Mouse (Mus musculus): Measurements from ENCODE around the gene Ces1a. TPM values are rescaled to one million over a fixed set of nuclear protein-coding genes. Genes with fewer than 3 reads are reported as not detected.

Gene Ces1a
- polyA plus RNA-seq (2015; fragmentation: Nextera tagmentation; extraction: Ambion mirVana), result not detected in 2 replicates

GRCm38 (mm10) chr8:93048092-93048491 is at the start of gene Ces1a:
TSS of gene Ces1a (minus strand) at chr8:93048192.

GRCm38 (mm10) chr8:93079887-93080286 is 31.9 kb upstream of the Ces1a start, which contains the start of gene Ces1b:
TSS of gene Ces1b (minus strand) at chr8:93080017.

Other genes with a start within 250 kb of the Ces1a start
- 86.3 and 134 TPM in 2 replicates for gene Mmp2, start 220.9 kb downstream of the Ces1a start, polyA plus RNA-seq (2015; fragmentation: Nextera tagmentation; extraction: Ambion mirVana)
- 9.3 and 10.1 TPM in 2 replicates for gene Lpcat2, start 192.9 kb downstream of the Ces1a start, polyA plus RNA-seq (2015; fragmentation: Nextera tagmentation; extraction: Ambion mirVana)
- 0.58 TPM in 1 of 2 replicates, not detected in the other for gene Capns2, start 146.8 kb downstream of the Ces1a start, polyA plus RNA-seq (2015; fragmentation: Nextera tagmentation; extraction: Ambion mirVana)
- 15.7 and 63.4 TPM in 2 replicates for gene Slc6a2, start 88.1 kb downstream of the Ces1a start, polyA plus RNA-seq (2015; fragmentation: Nextera tagmentation; extraction: Ambion mirVana)
- not detected in 2 replicates for gene Ces1b, start 31.8 kb upstream of the Ces1a start, polyA plus RNA-seq (2015; fragmentation: Nextera tagmentation; extraction: Ambion mirVana)
- gene Ces1c, start 83.1 kb upstream of the Ces1a start, polyA plus RNA-seq (2015; fragmentation: Nextera tagmentation; extraction: Ambion mirVana), result 3.5 and 3.6 TPM in 2 replicates
- 3.9 and 7.5 TPM in 2 replicates for gene Ces1d, start 149.6 kb upstream of the Ces1a start, polyA plus RNA-seq (2015; fragmentation: Nextera tagmentation; extraction: Ambion mirVana)
- 0.12 and 0.13 TPM in 2 replicates for gene Ces1e, start 181.4 kb upstream of the Ces1a start, polyA plus RNA-seq (2015; fragmentation: Nextera tagmentation; extraction: Ambion mirVana)
- gene Ces1f, start 231.6 kb upstream of the Ces1a start, polyA plus RNA-seq (2015; fragmentation: Nextera tagmentation; extraction: Ambion mirVana), result 0.11 and 0.14 TPM in 2 replicates

Data from adrenal gland, postnatal 0 days (tissue).